Mouse (Mus musculus) thymus, adult 2 months (tissue): ENCODE measurements around the gene Mcoln2. TPM values are rescaled to one million over a fixed set of nuclear protein-coding genes. Genes with fewer than 3 reads are reported as not detected.

Experiments used
- DNase-seq: peaks from one replicate; pipeline ENCODE4 v3.0.0; 2021
- H3K27ac ChIP-seq: fragments of 200-500 bp; 2 replicates; pipeline ENCODE4 v1.5.1; 2012; ENCODE audit warnings: low read length, control low read depth; ENCODE audit not compliant: control insufficient read depth, insufficient read depth
- H3K27me3 ChIP-seq: fragments of 200-500 bp; 2 replicates; pipeline ENCODE4 v1.6.1; 2012; ENCODE audit warnings: mild to moderate bottlenecking, low read length, moderate library complexity, mixed read lengths; ENCODE audit not compliant: control insufficient read depth, insufficient read depth
- H3K36me3 ChIP-seq: fragments of 200-500 bp; 2 replicates; pipeline ENCODE4 v1.6.1; 2012; ENCODE audit warnings: mild to moderate bottlenecking, low read length, moderate library complexity; ENCODE audit not compliant: control insufficient read depth, insufficient read depth
- H3K4me1 ChIP-seq: fragments of 200-500 bp; replicated peaks from 2 replicates; pipeline ENCODE4 v1.6.1; 2012; ENCODE audit warnings: low read length; ENCODE audit not compliant: control insufficient read depth, insufficient read depth
- H3K4me3 ChIP-seq: fragments of 200-500 bp; 2 replicates; pipeline ENCODE4 v1.5.1; 2012; ENCODE audit warnings: mild to moderate bottlenecking, low read length, control low read depth, moderate library complexity; ENCODE audit not compliant: control insufficient read depth, insufficient read depth
- CTCF ChIP-seq: fragments of 200-500 bp; IDR thresholded peaks from 2 replicates; pipeline ENCODE4 v1.5.1; 2012; ENCODE audit warnings: mild to moderate bottlenecking, control low read depth, low read length, moderate library complexity, borderline replicate concordance; ENCODE audit not compliant: control insufficient read depth, poor library complexity, insufficient read depth; ENCODE audit errors: extremely low read depth
- POLR2A ChIP-seq: fragments of 200-500 bp; IDR thresholded peaks from 2 replicates; pipeline ENCODE4 v1.6.1; 2012; ENCODE audit warnings: mild to moderate bottlenecking, low read length, control low read depth, moderate library complexity; ENCODE audit not compliant: control insufficient read depth, poor library complexity, insufficient read depth; ENCODE audit errors: extremely low read depth
- WGBS: fragments of 180-500 bp; shearing (Covaris S2); methylation state at CpG from one replicate; pipeline ENCODE4 v1.1.7; 2018; 5-methylcytosine and 5-hydroxymethylcytosine counted together
- polyA plus RNA-seq: library from polyadenylated mRNA; depleted of rRNA; stranded (reverse); fragments of >200 nt; gene quantifications from 2 replicates; pipeline ENCODE4 v1.2.3, GENCODE M21; 2012

Mcoln2 gene
- polyA plus RNA-seq, 1 experiment, result 3.5 TPM

DNA sequence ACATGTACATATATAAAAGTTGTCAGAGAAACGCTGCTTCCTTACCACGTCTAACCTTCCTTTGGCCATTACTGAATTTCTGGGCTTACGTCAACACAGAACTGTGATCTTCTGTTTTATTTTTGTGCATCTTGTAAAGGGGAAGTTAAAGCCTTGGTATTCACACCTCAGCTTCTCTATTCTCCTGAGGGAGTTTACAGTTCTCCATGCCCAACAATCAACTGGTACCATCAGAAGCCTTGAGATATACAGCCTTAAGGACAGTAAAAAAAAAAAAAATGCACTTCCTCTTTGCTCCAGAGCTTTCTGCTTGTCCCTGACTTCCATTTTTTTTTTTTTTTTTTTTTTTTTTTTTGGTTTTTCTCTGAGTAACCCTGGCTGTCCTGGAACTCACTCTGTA lies 66.9 kb downstream of the Mcoln2 start:
- no peak overlapping the region for H3K4me3 ChIP-seq
- no peak for DNase-seq
- no peaks in the 10 kb centered on the region for H3K36me3 ChIP-seq
- H3K27me3 ChIP-seq, result peaks cover 10% of the 10 kb centered on the region
- TF ChIP-seq POLR2A (no peak), CTCF (no peak)
- H3K27ac ChIP-seq, result no peak overlapping the region
- no peaks in the 10 kb centered on the region; the same call in 1 of the 2 replicates for H3K4me1 ChIP-seq
- 43% methylated on average over 3 of the region's 3 CpGs for WGBS

DNA sequence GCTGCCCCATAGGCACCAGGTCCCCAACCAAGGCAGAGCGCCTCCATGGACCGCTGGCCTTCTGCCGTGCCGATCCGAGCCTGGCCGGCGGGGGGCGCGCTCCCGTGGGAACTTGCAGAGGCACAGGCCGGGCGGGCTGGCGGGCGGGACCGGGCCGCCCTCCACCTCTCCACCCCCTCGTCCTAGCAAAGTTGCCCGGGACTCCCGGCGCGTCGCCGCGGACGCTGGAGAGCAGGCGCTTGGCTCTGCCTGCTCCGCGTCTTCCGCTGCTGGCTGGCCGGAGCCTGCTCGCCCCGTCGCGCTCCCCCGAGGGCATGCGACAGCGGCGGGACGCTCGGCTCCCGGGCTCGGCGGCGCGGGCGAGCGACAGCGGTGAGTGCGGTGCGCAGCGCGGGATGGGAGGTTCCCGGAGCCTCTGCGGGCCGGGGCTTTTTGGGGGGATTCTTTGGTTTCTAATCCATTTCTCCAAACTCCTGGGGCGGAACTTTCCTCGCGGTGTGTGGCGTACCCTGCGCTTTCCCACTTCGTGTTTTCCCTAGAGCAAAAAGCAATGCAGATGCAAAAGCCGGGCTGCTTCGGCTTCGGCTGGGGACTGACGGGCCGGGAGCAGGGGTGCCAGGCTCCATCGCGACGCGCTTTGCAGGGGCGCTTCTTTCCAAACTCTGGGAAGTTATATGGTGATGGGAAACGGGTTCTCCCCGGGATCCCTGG lies 71.3 kb downstream of the Mcoln2 start, which contains the start of gene Lpar3:
Gene Lpar3, plus strand, starts transcription at position 188 of the 711 bp plus-strand sequence.
- Histone ChIP-seq H3K36me3 (no peaks in the 10 kb centered on the region), H3K4me3 (peak within 1 kb of the TSS; percentile 11; the same call in 1 of the 2 replicates), H3K4me1 (no peaks in the 10 kb centered on the region; the same call in 1 of the 2 replicates), H3K27ac (no peak within 1 kb of the TSS), H3K27me3 (peaks cover 10% of the 10 kb centered on the region)
- TF ChIP-seq CTCF (no peak), POLR2A (no peak)
- WGBS, result 4% methylated on average over 73 of the region's 73 CpGs
- DNase-seq, result peak; percentile 24

DNA sequence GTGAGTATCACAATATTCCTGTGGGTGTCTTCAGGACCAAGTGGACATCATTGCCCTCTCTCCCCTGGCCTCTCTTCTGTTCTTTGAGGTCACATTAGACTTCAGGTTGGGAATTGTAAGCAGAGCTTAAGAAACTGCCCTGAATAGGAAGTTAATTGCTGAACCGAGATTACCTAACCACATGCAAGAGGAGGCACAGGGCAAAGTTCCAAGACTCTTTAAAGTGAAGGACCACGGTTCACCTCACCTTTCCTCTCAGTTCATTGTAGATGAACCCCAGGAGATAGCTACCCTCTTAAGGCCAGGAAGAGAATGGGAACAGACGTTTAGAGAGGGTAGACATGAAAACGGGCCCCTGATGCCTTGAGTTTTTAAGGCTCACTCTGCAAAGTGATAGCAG lies 74.6 kb downstream of the Mcoln2 start:
- Histone ChIP-seq H3K27me3 (peaks cover 10% of the 10 kb centered on the region), H3K4me3 (no peak overlapping the region), H3K36me3 (no peaks in the 10 kb centered on the region), H3K4me1 (no peaks in the 10 kb centered on the region; the same call in 1 of the 2 replicates), H3K27ac (no peak overlapping the region)
- no peak for TF ChIP-seq CTCF
- no peak for TF ChIP-seq POLR2A
- no peak for DNase-seq
- 19% methylated on average over 4 of the region's 4 CpGs for WGBS

DNA sequence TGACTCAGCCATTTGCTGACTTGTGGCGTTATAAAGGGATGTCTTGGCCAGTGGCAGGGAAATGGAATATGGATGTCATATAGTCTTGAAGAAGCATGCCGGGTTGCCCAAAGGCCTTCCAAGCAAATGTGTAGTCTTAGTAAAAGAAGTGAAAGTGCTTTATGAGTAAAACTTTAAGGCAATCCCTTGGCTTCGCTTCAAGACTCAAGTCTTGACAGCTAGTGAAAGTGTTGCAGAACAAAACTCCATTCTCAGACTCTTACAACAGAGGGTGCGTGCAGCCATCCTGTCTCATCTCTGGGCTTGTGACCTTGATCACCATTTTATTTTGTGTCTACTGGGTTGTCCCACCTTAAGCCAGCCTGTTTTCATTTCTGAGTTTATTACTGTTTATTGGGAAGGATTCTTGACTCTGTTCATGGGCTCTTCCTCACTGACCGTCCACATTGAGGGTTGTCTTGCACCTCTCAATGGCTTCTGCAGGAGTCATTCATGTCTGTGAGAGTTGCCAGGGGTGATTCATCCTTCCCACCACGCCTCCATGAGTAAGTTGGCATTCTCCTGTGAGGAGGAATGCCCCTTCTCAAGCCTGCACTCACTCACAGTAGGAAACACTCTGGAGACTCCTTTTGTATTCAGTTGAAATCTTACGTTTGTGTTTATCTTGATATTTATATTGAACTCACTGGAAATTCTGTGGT lies 75.6 kb downstream of the Mcoln2 start:
- 87% methylated on average over 7 of the region's 7 CpGs for WGBS
- no peak for DNase-seq
- no peak overlapping the region for H3K4me3 ChIP-seq
- H3K27me3 ChIP-seq, result peaks cover 9% of the 10 kb centered on the region
- no peaks in the 10 kb centered on the region for H3K36me3 ChIP-seq
- no peaks in the 10 kb centered on the region; the same call in 1 of the 2 replicates for H3K4me1 ChIP-seq
- no peak overlapping the region for H3K27ac ChIP-seq
- no peak for TF ChIP-seq POLR2A
- no peak for TF ChIP-seq CTCF

DNA sequence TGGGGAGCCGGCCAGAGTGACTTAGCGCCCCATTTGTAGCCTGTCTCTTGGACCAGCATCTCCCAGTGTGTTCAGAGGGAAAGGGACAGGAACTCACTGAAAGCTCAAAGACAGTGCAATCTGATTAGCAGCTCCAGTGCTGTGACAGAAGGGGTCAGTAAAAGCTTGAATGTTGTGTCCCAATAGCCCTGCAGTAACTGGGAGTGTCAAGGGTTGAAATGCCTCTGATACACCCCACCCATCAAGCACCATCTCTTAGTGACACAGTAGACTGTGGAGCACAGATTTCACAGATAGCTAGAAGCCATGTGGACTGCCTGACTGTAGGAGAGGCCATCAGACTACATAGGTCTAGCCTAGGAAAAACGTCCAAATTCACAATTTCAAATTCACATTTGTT lies 77.8 kb downstream of the Mcoln2 start:
- WGBS, result 76% methylated on average over 3 of the region's 3 CpGs

DNA sequence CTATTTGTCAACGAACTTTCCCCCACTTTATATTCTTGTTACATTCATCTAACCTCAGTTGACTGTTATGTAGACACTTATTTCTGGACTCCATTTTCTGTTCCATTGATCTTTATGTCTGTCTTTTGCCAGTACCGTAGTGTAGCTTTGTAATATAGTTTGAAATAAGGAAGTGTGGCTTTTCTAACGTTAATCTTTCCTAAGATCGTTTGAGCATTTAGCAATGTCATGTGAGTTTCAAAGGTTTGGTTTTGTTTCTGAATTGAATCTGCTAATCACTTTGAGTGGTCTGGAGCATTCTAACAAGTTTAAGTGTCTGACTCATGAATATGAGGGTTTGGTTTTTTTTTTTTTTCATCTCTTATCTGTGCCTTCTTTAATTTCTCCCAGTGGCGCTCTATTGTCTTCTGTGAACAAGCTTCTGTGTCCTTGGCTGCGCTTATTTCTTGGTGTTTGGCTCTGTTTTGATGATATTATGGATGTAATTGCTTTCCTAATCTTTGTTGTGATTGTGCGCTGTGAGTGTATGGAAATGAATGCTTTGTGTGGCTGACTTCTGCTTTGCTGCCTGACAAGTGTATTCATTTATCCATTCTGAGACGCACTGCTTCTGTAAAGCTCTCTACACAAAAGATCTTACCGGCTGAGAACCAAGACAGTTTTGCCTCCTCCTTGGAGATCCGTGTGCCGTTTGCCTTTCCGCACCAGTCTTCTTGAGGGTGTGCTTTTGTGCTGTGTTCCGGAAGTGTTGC lies 79.1 kb downstream of the Mcoln2 start:
- Histone ChIP-seq H3K36me3 (no peaks in the 10 kb centered on the region), H3K27me3 (no peaks in the 10 kb centered on the region; the same call in 1 of the 2 replicates), H3K4me1 (no peaks in the 10 kb centered on the region), H3K27ac (no peak overlapping the region), H3K4me3 (no peak overlapping the region)
- TF ChIP-seq POLR2A (no peak), CTCF (no peak)
- DNase-seq, result no peak
- WGBS, result 80% methylated on average over 13 of the region's 13 CpGs

More for the DNA sequence above, 77.8 kb downstream of the Mcoln2 start:
- no peaks in the 10 kb centered on the region for H3K36me3 ChIP-seq
- TF ChIP-seq CTCF (no peak), POLR2A (no peak)
- no peak overlapping the region for H3K27ac ChIP-seq
- no peak overlapping the region for H3K4me3 ChIP-seq
- H3K27me3 ChIP-seq, result no peaks in the 10 kb centered on the region; the same call in 1 of the 2 replicates
- DNase-seq, result no peak
- no peaks in the 10 kb centered on the region for H3K4me1 ChIP-seq
